Mouse (Mus musculus) E14TG2a.4 (cell line): Measurements from ENCODE around the gene Prx.

Experiments used
- CTCF ChIP-seq: conservative IDR thresholded peaks from 2 replicates; pipeline ENCODE4 v1.5.1; 2014; ENCODE audit warnings: low read length
- NANOG ChIP-seq: IDR thresholded peaks from 2 replicates; pipeline ENCODE4 v1.6.1; 2014; ENCODE audit warnings: borderline replicate concordance, low read length, mixed read lengths
- POU5F1 ChIP-seq: IDR thresholded peaks from 2 replicates; pipeline ENCODE4 v1.6.1; 2014; ENCODE audit warnings: low read length, borderline replicate concordance

DNA sequence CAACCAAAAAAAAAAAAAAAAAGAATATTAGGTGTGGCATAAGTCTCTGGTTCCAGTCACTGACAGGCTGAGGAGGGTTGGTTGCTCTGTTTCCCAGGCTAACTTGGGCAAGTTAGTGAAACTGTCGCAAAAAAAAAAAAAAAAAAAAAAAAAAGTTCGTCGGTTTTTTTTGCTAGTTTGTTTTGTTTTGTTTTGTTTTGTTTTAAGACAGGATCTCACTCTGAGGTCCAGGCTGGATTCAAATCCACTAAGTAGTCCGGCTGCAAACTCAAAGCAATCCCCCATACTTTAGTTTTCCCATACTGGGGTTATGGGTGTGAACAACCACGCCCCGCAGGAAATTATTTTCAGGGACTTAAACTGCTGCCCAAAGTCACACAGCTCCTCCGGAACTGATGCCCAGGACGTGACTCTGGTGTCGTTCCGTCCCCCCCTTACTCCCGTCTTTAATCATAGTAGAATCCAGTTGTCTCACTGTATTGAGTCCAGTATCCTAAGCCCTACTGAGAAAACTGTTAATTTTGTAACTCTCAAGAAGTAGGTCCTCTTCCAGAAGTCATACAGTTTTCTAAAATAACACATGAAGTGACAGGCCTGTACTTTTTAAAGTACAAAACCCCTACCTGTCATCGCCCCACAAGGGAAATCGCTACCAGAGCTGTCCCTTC lies 12.9 kb upstream of the Prx start:
- TF ChIP-seq NANOG (no peak), CTCF (no peak), POU5F1 (no peak)
